Mouse (Mus musculus): ENCODE results near the gene Gm38655. TPM values are rescaled to one million over a fixed set of nuclear protein-coding genes. Genes with fewer than 3 reads are reported as not detected.
"Not testable (repeated sequence)": the region's sequence is repeated elsewhere in the genome, so short reads cannot be mapped to it uniquely, and the experiment has no call there.

Gm38655 gene
- polyA plus RNA-seq, 1 experiment from 2014 or later: not detected

DNA sequence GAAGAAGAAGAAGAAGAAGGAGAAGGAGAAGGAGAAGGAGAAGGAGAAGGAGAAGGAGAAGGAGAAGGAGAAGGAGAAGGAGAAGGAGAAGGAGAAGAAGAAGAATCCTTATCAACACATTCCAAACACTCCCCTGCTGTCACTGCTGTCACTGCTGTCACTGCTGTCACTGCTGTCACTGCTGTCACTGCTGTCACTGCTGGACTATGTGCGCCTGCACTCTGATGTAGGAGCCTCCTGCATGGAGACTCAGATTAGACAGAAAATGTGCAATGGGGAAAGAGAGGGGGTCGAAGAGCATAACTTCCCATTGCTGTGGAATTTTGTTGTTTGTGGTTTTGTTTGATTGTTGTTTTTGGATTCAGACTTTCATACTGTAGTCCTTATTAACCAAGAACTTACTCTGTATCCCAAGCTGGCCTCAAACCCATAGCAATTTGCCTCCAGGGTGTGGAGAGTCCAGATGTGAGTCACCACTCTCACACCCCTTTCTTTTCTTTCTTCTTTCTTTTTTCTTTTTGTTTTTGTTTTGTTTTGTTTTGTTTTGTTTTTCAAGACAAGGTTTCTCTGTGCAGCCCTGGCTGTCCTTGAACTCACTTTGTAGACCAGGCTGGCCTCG, 49.7 kb downstream of the Gm38655 start:
- H3K27me3 ChIP-seq; H3K4me2 ChIP-seq; H3K27ac ChIP-seq; H3K9me3 ChIP-seq; H3K4me3 ChIP-seq (replicated peaks); ATAC-seq (ENCODE audit: insufficient number of reproducible peaks, insufficient read depth, low FRiP score, low TSS enrichment, low read depth); H3K4me1 ChIP-seq (replicated peaks); H3K36me3 ChIP-seq; H3K9ac ChIP-seq (replicated peaks): not testable (repeated sequence)
- 67% methylated on average over 3 of the region's 3 CpGs for WGBS

DNA sequence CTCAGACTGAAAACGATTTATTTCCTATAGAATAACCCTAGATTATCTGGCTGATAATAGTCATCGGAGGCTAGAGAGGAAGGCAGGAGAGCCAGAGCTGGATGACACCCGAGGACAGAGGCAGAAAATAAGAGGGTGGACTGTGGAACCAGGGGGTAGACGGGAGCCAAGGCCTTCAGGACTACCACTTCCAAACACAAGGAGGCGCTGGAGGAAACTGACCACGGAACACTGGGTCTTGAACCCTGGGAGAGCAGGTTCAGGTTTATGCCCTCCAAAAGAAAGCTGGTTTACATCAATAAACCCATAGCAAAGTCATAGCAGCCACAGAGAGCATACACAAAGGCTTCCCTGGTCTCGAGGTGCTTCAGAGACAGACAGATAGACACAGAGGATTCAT, 51.3 kb downstream of the Gm38655 start:
- Histone ChIP-seq H3K4me2 (no peak overlapping the region), H3K4me3 (replicated peaks) (no peak overlapping the region)
- WGBS: 31% methylated on average over 7 of the region's 7 CpGs

More for the DNA sequence above, 51.3 kb downstream of the Gm38655 start:
- Histone ChIP-seq H3K27me3 (no peaks in the 10 kb centered on the region), H3K36me3 (no peaks in the 10 kb centered on the region), H3K4me1 (replicated peaks) (no peaks in the 10 kb centered on the region), H3K9me3 (no peaks in the 10 kb centered on the region), H3K9ac (replicated peaks) (no peak overlapping the region), H3K27ac (no peak overlapping the region)
- no peak for ATAC-seq (ENCODE audit: insufficient number of reproducible peaks, insufficient read depth, low FRiP score, low TSS enrichment, low read depth)

Other genes starting within 250 kb of the Gm38655 start
- gene Mapk8ip3, start 238.5 kb downstream of the Gm38655 start, polyA plus RNA-seq (2016; fragmentation: Nextera tagmentation; extraction: Ambion mirVana): 45.0 and 46.5 TPM in 2 replicates
- 265 and 277 TPM in 2 replicates for gene Jpt2, start 214.8 kb downstream of the Gm38655 start, polyA plus RNA-seq (2016; fragmentation: Nextera tagmentation; extraction: Ambion mirVana)
- gene Cramp1l, start 159.7 kb downstream of the Gm38655 start, polyA plus RNA-seq (2016; fragmentation: Nextera tagmentation; extraction: Ambion mirVana): 9.4 and 12.1 TPM in 2 replicates
- 26.2 and 26.5 TPM in 2 replicates for gene Ift140, start 159.4 kb downstream of the Gm38655 start, polyA plus RNA-seq (2016; fragmentation: Nextera tagmentation; extraction: Ambion mirVana)
- gene Tmem204, start 91.9 kb downstream of the Gm38655 start, polyA plus RNA-seq (2016; fragmentation: Nextera tagmentation; extraction: Ambion mirVana): 11.0 and 12.0 TPM in 2 replicates
- gene Telo2, start 59.5 kb downstream of the Gm38655 start, polyA plus RNA-seq (2016; fragmentation: Nextera tagmentation; extraction: Ambion mirVana): 58.0 and 60.1 TPM in 2 replicates
- gene Ptx4, start 54.7 kb downstream of the Gm38655 start, polyA plus RNA-seq (2016; fragmentation: Nextera tagmentation; extraction: Ambion mirVana): 0.31 and 0.42 TPM in 2 replicates
- 24.6 and 26.0 TPM in 2 replicates for gene Clcn7, start 42.1 kb downstream of the Gm38655 start, polyA plus RNA-seq (2016; fragmentation: Nextera tagmentation; extraction: Ambion mirVana)
- not detected in 2 replicates for gene Ccdc154, start 13.0 kb downstream of the Gm38655 start, polyA plus RNA-seq (2016; fragmentation: Nextera tagmentation; extraction: Ambion mirVana)
- 35.5 and 35.7 TPM in 2 replicates for gene BC003965, start 9.1 kb upstream of the Gm38655 start, polyA plus RNA-seq (2016; fragmentation: Nextera tagmentation; extraction: Ambion mirVana)
- gene Unkl, start 12.9 kb upstream of the Gm38655 start, polyA plus RNA-seq (2016; fragmentation: Nextera tagmentation; extraction: Ambion mirVana): 10.3 and 10.5 TPM in 2 replicates
- 30.4 and 34.0 TPM in 2 replicates for gene Gnptg, start 64.7 kb upstream of the Gm38655 start, polyA plus RNA-seq (2016; fragmentation: Nextera tagmentation; extraction: Ambion mirVana)
- 63.8 and 66.4 TPM in 2 replicates for gene Tsr3, start 64.7 kb upstream of the Gm38655 start, polyA plus RNA-seq (2016; fragmentation: Nextera tagmentation; extraction: Ambion mirVana)
- gene Baiap3, start 80.9 kb upstream of the Gm38655 start, polyA plus RNA-seq (2016; fragmentation: Nextera tagmentation; extraction: Ambion mirVana): 1.6 and 2.5 TPM in 2 replicates
- gene Ube2i, start 99.2 kb upstream of the Gm38655 start, polyA plus RNA-seq (2016; fragmentation: Nextera tagmentation; extraction: Ambion mirVana): 811 and 887 TPM in 2 replicates
- gene Prss34, start 122.9 kb upstream of the Gm38655 start, polyA plus RNA-seq (2016; fragmentation: Nextera tagmentation; extraction: Ambion mirVana): not detected in 2 replicates
- not detected in 2 replicates for gene Prss28, start 133.2 kb upstream of the Gm38655 start, polyA plus RNA-seq (2016; fragmentation: Nextera tagmentation; extraction: Ambion mirVana)
- not detected in 2 replicates for gene Prss29, start 143.2 kb upstream of the Gm38655 start, polyA plus RNA-seq (2016; fragmentation: Nextera tagmentation; extraction: Ambion mirVana)
- gene Tpsab1, start 170.1 kb upstream of the Gm38655 start, polyA plus RNA-seq (2016; fragmentation: Nextera tagmentation; extraction: Ambion mirVana): not detected in 2 replicates
- gene Tpsb2, start 190.8 kb upstream of the Gm38655 start, polyA plus RNA-seq (2016; fragmentation: Nextera tagmentation; extraction: Ambion mirVana): not detected in 2 replicates
- gene Tpsg1, start 193.8 kb upstream of the Gm38655 start, polyA plus RNA-seq (2016; fragmentation: Nextera tagmentation; extraction: Ambion mirVana): 0.70 TPM in 1 of 2 replicates, not detected in the other